Mouse (Mus musculus) intestine, embryonic 14.5 days (tissue): ENCODE results near the gene Vamp1. TPM values are rescaled to one million over a fixed set of nuclear protein-coding genes. Genes with fewer than 3 reads are reported as not detected.

Experiments used
- ATAC-seq: fragments of 200-750 bp; cut with Nextera tagmentation; replicated peaks from 2 replicates; pipeline ENCODE4 v1.8.0; 2017; ENCODE audit warnings: low read depth, moderate number of reproducible peaks, moderate TSS enrichment, moderate library complexity; ENCODE audit not compliant: low FRiP score, low TSS enrichment
- DNase-seq: peaks from one replicate; pipeline ENCODE4 v3.0.0-alpha.2; 2018; ENCODE audit warnings: low spot score
- H3K27ac ChIP-seq: fragments of 300-500 bp; sonication (generic); 2 replicates; pipeline ENCODE4 v1.5.1; 2014; ENCODE audit warnings: low read depth, mild to moderate bottlenecking, control low read depth
- H3K27me3 ChIP-seq: fragments of 300-500 bp; sonication (generic); replicated peaks from 2 replicates; pipeline ENCODE4 v1.6.1; 2014; ENCODE audit warnings: low read length, control low read depth; ENCODE audit not compliant: control insufficient read depth, insufficient read depth
- H3K36me3 ChIP-seq: fragments of 300-500 bp; sonication (generic); 2 replicates; pipeline ENCODE4 v1.6.1; 2014; ENCODE audit warnings: low read length, control low read depth; ENCODE audit not compliant: control insufficient read depth, insufficient read depth
- H3K4me1 ChIP-seq: fragments of 300-500 bp; sonication (generic); replicated peaks from 2 replicates; pipeline ENCODE4 v1.6.1; 2014; ENCODE audit warnings: low read length, control low read depth, mixed read lengths; ENCODE audit not compliant: control insufficient read depth, insufficient read depth
- H3K4me2 ChIP-seq: fragments of 300-500 bp; sonication (generic); 2 replicates; pipeline ENCODE4 v1.6.1; 2014; ENCODE audit warnings: low read length
- H3K4me3 ChIP-seq: fragments of 300-500 bp; sonication (generic); 2 replicates; pipeline ENCODE4 v1.5.1; 2014; ENCODE audit warnings: low read depth, low read length, control low read depth, mixed read lengths
- H3K9ac ChIP-seq: fragments of 300-500 bp; sonication (generic); 2 replicates; pipeline ENCODE4 v1.6.1; 2014; ENCODE audit warnings: mild to moderate bottlenecking, low read length
- H3K9me3 ChIP-seq: fragments of 300-500 bp; sonication (generic); 2 replicates; pipeline ENCODE4 v1.6.1; 2016; ENCODE audit warnings: low read length, control low read depth; ENCODE audit not compliant: control insufficient read depth
- WGBS: fragments of 180-500 bp; shearing (Covaris S2); extraction: QIAGEN DNeasy Blood & Tissue Kit; methylation state at CpG from one replicate; pipeline ENCODE4 v1.1.7; 2014; 5-methylcytosine and 5-hydroxymethylcytosine counted together
- microRNA-seq: library from miRNA; unstranded; fragments of <30 nt; microRNA quantifications from one replicate; pipeline ENCODE4, GENCODE M21; 2016
- polyA plus RNA-seq: library from polyadenylated mRNA; unstranded; fragments of >200 nt; fragmentation: Nextera tagmentation; extraction: Ambion mirVana; gene quantifications from 2 replicates; pipeline ENCODE4 v1.2.1, GENCODE M21; 2014

Vamp1 gene
- polyA plus RNA-seq, 1 experiment from 2014 or later, result 2.7 TPM

- 0 out of 2 replicates have a peak, but pooled peaks cover 3% of the 10 kb centered on the region for H3K9me3 ChIP-seq
- ATAC-seq (0 out of 2 replicates have a peak, but pooled peaks have one; percentile 23), DNase-seq (no peak)
- H3K4me3 ChIP-seq, result no peak overlapping the region
- H3K36me3 ChIP-seq, result no peaks in the 10 kb centered on the region
- no peaks in the 10 kb centered on the region for H3K4me1 ChIP-seq
- H3K9ac ChIP-seq, result no peak overlapping the region
- H3K27ac ChIP-seq, result 0 out of 2 replicates have a peak overlapping the region, but pooled peaks have one; percentile 10
- no peak overlapping the region for H3K4me2 ChIP-seq
- WGBS, result 80% methylated on average over 7 of the region's 7 CpGs
- no peaks in the 10 kb centered on the region for H3K27me3 ChIP-seq
Observed at GRCm38 (mm10) chr6:125292256-125292655, 76.9 kb downstream of the Vamp1 start.

- H3K9ac ChIP-seq, result no peak overlapping the region
- H3K4me1 ChIP-seq, result no peaks in the 10 kb centered on the region
- H3K27ac ChIP-seq, result no peak overlapping the region
- H3K36me3 ChIP-seq, result no peaks in the 10 kb centered on the region
- H3K9me3 ChIP-seq, result 0 out of 2 replicates have a peak, but pooled peaks cover 3% of the 10 kb centered on the region
- ATAC-seq (no peak), DNase-seq (no peak)
- no peaks in the 10 kb centered on the region for H3K27me3 ChIP-seq
- no peak overlapping the region for H3K4me3 ChIP-seq
- WGBS, result 79% methylated on average over 4 of the region's 4 CpGs
- H3K4me2 ChIP-seq, result no peak overlapping the region
Observed at GRCm38 (mm10) chr6:125294049-125294448, 78.7 kb downstream of the Vamp1 start.

Small RNA genes lying within 50 kb of the gene (microRNA-seq; reads per million reads assigned to microRNA genes)
- gene Mir3098 (0.51 reads per million), gene Mir8113 (not detected)

Other genes starting within 250 kb of the Vamp1 start
- gene Pianp, start 218.9 kb upstream of the Vamp1 start, polyA plus RNA-seq, result 0.85 and 1.2 TPM in 2 replicates
- gene Zfp384, start 206.4 kb upstream of the Vamp1 start, polyA plus RNA-seq, result 9.2 and 10.8 TPM in 2 replicates
- 94.4 and 108 TPM in 2 replicates for gene Ing4, start 175.8 kb upstream of the Vamp1 start, polyA plus RNA-seq
- gene Acrbp, start 165.9 kb upstream of the Vamp1 start, polyA plus RNA-seq, result 11.4 and 13.4 TPM in 2 replicates
- gene Lpar5, start 147.6 kb upstream of the Vamp1 start, polyA plus RNA-seq, result 2.3 and 3.0 TPM in 2 replicates
- 74.2 and 74.8 TPM in 2 replicates for gene Chd4, start 119.6 kb upstream of the Vamp1 start, polyA plus RNA-seq
- gene Nop2, start 83.6 kb upstream of the Vamp1 start, polyA plus RNA-seq, result 72.1 and 75.2 TPM in 2 replicates
- 6.7 and 7.6 TPM in 2 replicates for gene Iffo1, start 70.3 kb upstream of the Vamp1 start, polyA plus RNA-seq
- gene Gapdh, start 49.1 kb upstream of the Vamp1 start, polyA plus RNA-seq, result 2,406 and 2,408 TPM in 2 replicates
- 109 and 129 TPM in 2 replicates for gene Ncapd2, start 23.9 kb upstream of the Vamp1 start, polyA plus RNA-seq
- gene Mrpl51, start 23.8 kb upstream of the Vamp1 start, polyA plus RNA-seq, result 217 and 221 TPM in 2 replicates
- 5.7 and 7.1 TPM in 2 replicates for gene Tapbpl, start 16.3 kb downstream of the Vamp1 start, polyA plus RNA-seq
- 1.4 and 2.1 TPM in 2 replicates for gene Cd27, start 21.5 kb downstream of the Vamp1 start, polyA plus RNA-seq
- 0.12 TPM in 1 of 2 replicates, not detected in the other for gene Tuba3a, start 70.5 kb downstream of the Vamp1 start, polyA plus RNA-seq
- 67.4 and 67.8 TPM in 2 replicates for gene Ltbr, start 98.3 kb downstream of the Vamp1 start, polyA plus RNA-seq
- gene Scnn1a, start 105.1 kb downstream of the Vamp1 start, polyA plus RNA-seq, result 2.0 TPM in 2 replicates
- 60.6 and 63.3 TPM in 2 replicates for gene Tnfrsf1a, start 133.8 kb downstream of the Vamp1 start, polyA plus RNA-seq
- 2.4 and 2.8 TPM in 2 replicates for gene Plekhg6, start 165.2 kb downstream of the Vamp1 start, polyA plus RNA-seq